Mouse (Mus musculus): ENCODE measurements around the gene Lrrn1. TPM values are rescaled to one million over a fixed set of nuclear protein-coding genes. Genes with fewer than 3 reads are reported as not detected.

Lrrn1 gene
- total and polyA plus RNA-seq, 2 experiments from 2014 or later: 58.1 to 73.5 TPM

DNA sequence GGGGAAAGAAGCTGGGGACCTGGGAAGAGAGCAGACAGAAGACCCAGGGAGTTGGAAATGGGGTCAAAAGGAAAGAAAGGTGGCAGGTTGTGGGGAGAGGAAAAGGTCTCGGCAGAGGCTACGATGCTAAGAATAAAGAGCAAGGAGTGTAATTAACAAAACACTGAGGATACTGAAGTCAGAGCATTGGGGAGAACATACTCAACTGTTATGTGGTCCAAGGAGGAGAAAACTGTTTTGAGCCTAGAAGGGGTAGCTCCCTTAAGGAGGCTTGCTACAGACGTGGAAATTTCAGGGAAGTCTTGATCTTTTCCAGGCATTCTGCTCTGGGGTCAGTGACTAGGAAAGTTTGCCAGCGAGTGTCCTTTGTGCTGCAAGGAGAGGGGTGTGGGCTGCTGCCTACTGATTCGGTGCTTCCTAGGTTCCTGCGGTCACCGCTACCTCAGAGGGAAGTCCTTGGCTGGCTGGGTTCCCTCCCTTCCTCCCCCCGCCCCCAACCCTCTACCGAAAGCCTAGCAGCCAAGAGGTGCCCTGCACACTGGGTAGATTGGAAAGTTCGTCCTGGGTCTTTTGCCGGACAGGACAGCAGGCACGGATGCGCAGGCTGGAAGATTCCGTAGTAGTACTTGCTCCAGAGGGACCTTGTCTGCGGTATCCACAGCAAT lies 1.2 kb downstream of the Lrrn1 start:
- H3K9ac ChIP-seq (replicated peaks; ENCODE audit: low read length): peak overlapping the region; percentile 86
- ATAC-seq: peak; percentile 22; the same call in 1 of the 2 replicates
- no peak for TF ChIP-seq CTCF (IDR thresholded peaks at IDR 0.05; ENCODE audit: low read depth)
- no peaks in the 10 kb centered on the region for H3K36me3 ChIP-seq (ENCODE audit: insufficient read depth, low read length)
- peak overlapping the region; percentile 80 for H3K27ac ChIP-seq
- H3K4me1 ChIP-seq (ENCODE audit: insufficient read depth, low read length): peaks cover 3% of the 10 kb centered on the region; the same call in 1 of the 2 replicates
- H3K4me3 ChIP-seq (ENCODE audit: low read length): peak overlapping the region; percentile 90
- H3K27me3 ChIP-seq (ENCODE audit: insufficient read depth, low read length): no peaks in the 10 kb centered on the region
- WGBS: under 1% methylated on average over 15 of the region's 15 CpGs
- DNase-seq (ENCODE audit: low spot score): peak; percentile 54
- H3K9me3 ChIP-seq (ENCODE audit: low read length): no peaks in the 10 kb centered on the region
- H3K4me2 ChIP-seq (ENCODE audit: low read depth, low read length): peak overlapping the region; percentile 72

- Histone ChIP-seq H3K4me2 (ENCODE audit: low read depth, low read length) (peak overlapping the region; percentile 72), H3K36me3 (ENCODE audit: insufficient read depth, low read length) (no peaks in the 10 kb centered on the region), H3K4me1 (ENCODE audit: insufficient read depth, low read length) (peaks cover 3% of the 10 kb centered on the region; the same call in 1 of the 2 replicates), H3K9me3 (ENCODE audit: low read length) (no peaks in the 10 kb centered on the region), H3K27me3 (ENCODE audit: insufficient read depth, low read length) (no peaks in the 10 kb centered on the region), H3K9ac (replicated peaks; ENCODE audit: low read length) (peak overlapping the region; percentile 86; the same call in 1 of the 2 replicates), H3K27ac (0 out of 2 replicates have a peak overlapping the region, but pooled peaks have one; percentile 80), H3K4me3 (ENCODE audit: low read length) (peak overlapping the region; percentile 90)
- no peak for TF ChIP-seq CTCF (IDR thresholded peaks at IDR 0.05; ENCODE audit: low read depth)
- ATAC-seq (no peak), DNase-seq (ENCODE audit: low spot score) (no peak)
- WGBS: 12% methylated on average over 8 of the region's 8 CpGs
Measured at GRCm38 (mm10) chr6:107531526-107532080, 2.0 kb downstream of the Lrrn1 start.

DNA sequence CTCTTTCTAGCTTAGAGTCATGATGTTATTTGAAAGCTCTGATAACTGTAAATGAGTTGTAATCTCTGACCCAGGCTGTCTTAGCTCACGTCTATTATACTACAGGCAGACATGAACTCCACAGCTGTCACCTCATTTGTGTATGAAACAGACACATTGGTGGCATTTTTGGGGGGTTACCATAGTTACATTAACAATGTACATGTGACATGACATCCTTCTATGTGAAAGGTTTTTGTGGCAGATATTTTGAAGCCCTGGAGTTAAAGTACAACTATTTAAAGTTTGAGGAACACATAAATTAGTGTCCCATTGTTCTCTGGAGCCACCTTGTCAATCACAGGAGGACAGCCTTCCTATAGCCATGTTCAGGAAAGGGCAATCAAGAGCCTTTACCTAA lies 5.0 kb downstream of the Lrrn1 start:
- Histone ChIP-seq H3K9me3 (ENCODE audit: low read length) (no peaks in the 10 kb centered on the region), H3K27ac (no peak overlapping the region), H3K4me2 (ENCODE audit: low read depth, low read length) (peak overlapping the region; percentile 72), H3K4me1 (ENCODE audit: insufficient read depth, low read length) (peaks cover 3% of the 10 kb centered on the region; the same call in 1 of the 2 replicates), H3K9ac (replicated peaks; ENCODE audit: low read length) (no peak overlapping the region), H3K27me3 (ENCODE audit: insufficient read depth, low read length) (no peaks in the 10 kb centered on the region), H3K4me3 (ENCODE audit: low read length) (no peak overlapping the region), H3K36me3 (ENCODE audit: insufficient read depth, low read length) (no peaks in the 10 kb centered on the region)
- WGBS: 12% methylated on average over 1 of the region's 1 CpGs
- TF ChIP-seq CTCF (IDR thresholded peaks at IDR 0.05; ENCODE audit: low read depth): no peak
- DNase-seq (ENCODE audit: low spot score) (no peak), ATAC-seq (no peak)

GRCm38 (mm10) chr6:107536631-107537030 lies 7.1 kb downstream of the Lrrn1 start:
- Histone ChIP-seq H3K4me2 (ENCODE audit: low read depth, low read length) (no peak overlapping the region), H3K27me3 (ENCODE audit: insufficient read depth, low read length) (no peaks in the 10 kb centered on the region), H3K27ac (no peak overlapping the region), H3K9ac (replicated peaks; ENCODE audit: low read length) (no peak overlapping the region), H3K4me1 (ENCODE audit: insufficient read depth, low read length) (peaks cover 3% of the 10 kb centered on the region; the same call in 1 of the 2 replicates), H3K9me3 (ENCODE audit: low read length) (no peaks in the 10 kb centered on the region), H3K36me3 (ENCODE audit: insufficient read depth, low read length) (no peaks in the 10 kb centered on the region), H3K4me3 (ENCODE audit: low read length) (no peak overlapping the region)
- ATAC-seq (no peak), DNase-seq (ENCODE audit: low spot score) (no peak)
- WGBS: 89% methylated on average over 4 of the region's 4 CpGs
- no peak for TF ChIP-seq CTCF (IDR thresholded peaks at IDR 0.05; ENCODE audit: low read depth)

DNA sequence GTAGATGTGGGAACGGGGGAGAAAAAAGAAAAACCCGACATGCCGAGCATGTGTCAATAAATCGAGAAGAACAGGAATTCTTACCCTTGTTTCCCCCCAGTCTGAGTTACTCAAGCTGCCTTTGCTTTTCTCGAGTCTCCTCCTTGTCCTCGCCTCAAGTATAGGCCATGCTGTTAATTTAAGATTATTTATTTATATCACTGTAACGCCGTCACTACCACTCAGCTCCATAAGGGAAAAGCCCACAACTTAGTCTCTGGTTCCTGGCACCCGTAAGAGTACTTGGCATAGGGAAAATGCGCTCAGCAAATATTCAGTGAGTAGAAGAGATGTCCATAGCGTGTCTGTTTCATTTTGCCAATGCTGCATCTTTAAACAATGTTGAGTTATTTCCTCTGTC lies 11.7 kb downstream of the Lrrn1 start:
- Histone ChIP-seq H3K9ac (replicated peaks; ENCODE audit: low read length) (no peak overlapping the region), H3K4me2 (ENCODE audit: low read depth, low read length) (no peak overlapping the region), H3K27ac (no peak overlapping the region), H3K27me3 (ENCODE audit: insufficient read depth, low read length) (no peaks in the 10 kb centered on the region), H3K36me3 (ENCODE audit: insufficient read depth, low read length) (no peaks in the 10 kb centered on the region), H3K4me1 (ENCODE audit: insufficient read depth, low read length) (no peaks in the 10 kb centered on the region; the same call in 1 of the 2 replicates), H3K4me3 (ENCODE audit: low read length) (no peak overlapping the region), H3K9me3 (ENCODE audit: low read length) (no peaks in the 10 kb centered on the region)
- 81% methylated on average over 11 of the region's 11 CpGs for WGBS
- ATAC-seq: no peak
- no peak for DNase-seq (ENCODE audit: low spot score)
- no peak for TF ChIP-seq CTCF (IDR thresholded peaks at IDR 0.05; ENCODE audit: low read depth)

GRCm38 (mm10) chr6:107541918-107542317 lies 12.3 kb downstream of the Lrrn1 start:
- 0 out of 2 replicates have a peak, but pooled peaks have one; percentile 21 for ATAC-seq
- Histone ChIP-seq H3K4me1 (ENCODE audit: insufficient read depth, low read length) (no peaks in the 10 kb centered on the region; the same call in 1 of the 2 replicates), H3K4me3 (ENCODE audit: low read length) (no peak overlapping the region), H3K27ac (no peak overlapping the region), H3K4me2 (ENCODE audit: low read depth, low read length) (no peak overlapping the region), H3K9me3 (ENCODE audit: low read length) (no peaks in the 10 kb centered on the region), H3K36me3 (ENCODE audit: insufficient read depth, low read length) (no peaks in the 10 kb centered on the region), H3K27me3 (ENCODE audit: insufficient read depth, low read length) (no peaks in the 10 kb centered on the region), H3K9ac (replicated peaks; ENCODE audit: low read length) (no peak overlapping the region)
- DNase-seq (ENCODE audit: low spot score): peak; percentile 43
- no peak for TF ChIP-seq CTCF (IDR thresholded peaks at IDR 0.05; ENCODE audit: low read depth)
- 35% methylated on average over 4 of the region's 4 CpGs for WGBS

DNA sequence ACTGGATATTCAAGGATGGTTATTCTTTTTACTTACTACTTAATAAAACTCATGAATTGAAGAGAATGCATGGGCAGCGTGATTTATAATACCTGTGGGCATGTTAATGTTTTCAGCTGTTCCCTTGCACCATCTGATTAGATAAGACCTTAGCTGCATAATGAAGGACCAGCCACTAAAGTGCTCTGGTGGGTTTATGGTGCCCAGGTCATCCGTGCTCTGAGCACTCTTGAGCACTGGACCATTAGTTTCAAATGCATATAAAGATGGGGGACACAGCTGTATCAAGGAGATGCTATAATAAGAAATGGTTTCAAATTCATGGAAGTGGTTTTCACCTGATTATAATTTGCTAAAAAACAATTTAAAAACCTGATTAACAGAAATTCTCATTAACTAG lies 16.7 kb downstream of the Lrrn1 start:
- Histone ChIP-seq H3K27ac (no peak overlapping the region), H3K36me3 (ENCODE audit: insufficient read depth, low read length) (no peaks in the 10 kb centered on the region), H3K4me2 (ENCODE audit: low read depth, low read length) (no peak overlapping the region), H3K27me3 (ENCODE audit: insufficient read depth, low read length) (no peaks in the 10 kb centered on the region), H3K9me3 (ENCODE audit: low read length) (no peaks in the 10 kb centered on the region), H3K4me1 (ENCODE audit: insufficient read depth, low read length) (no peaks in the 10 kb centered on the region; the same call in 1 of the 2 replicates), H3K4me3 (ENCODE audit: low read length) (no peak overlapping the region), H3K9ac (replicated peaks; ENCODE audit: low read length) (no peak overlapping the region)
- DNase-seq (ENCODE audit: low spot score) (no peak), ATAC-seq (no peak)
- 71% methylated on average over 2 of the region's 2 CpGs for WGBS
- TF ChIP-seq CTCF (IDR thresholded peaks at IDR 0.05; ENCODE audit: low read depth): no peak
